Mouse (Mus musculus) E14TG2a.4 (cell line): ENCODE measurements around the gene Fan1.

Experiments used
- CTCF ChIP-seq: conservative IDR thresholded peaks from 2 replicates; pipeline ENCODE4 v1.5.1; 2014; ENCODE audit warnings: low read length
- NANOG ChIP-seq: IDR thresholded peaks from 2 replicates; pipeline ENCODE4 v1.6.1; 2014; ENCODE audit warnings: borderline replicate concordance, low read length, mixed read lengths
- POU5F1 ChIP-seq: IDR thresholded peaks from 2 replicates; pipeline ENCODE4 v1.6.1; 2014; ENCODE audit warnings: low read length, borderline replicate concordance

DNA sequence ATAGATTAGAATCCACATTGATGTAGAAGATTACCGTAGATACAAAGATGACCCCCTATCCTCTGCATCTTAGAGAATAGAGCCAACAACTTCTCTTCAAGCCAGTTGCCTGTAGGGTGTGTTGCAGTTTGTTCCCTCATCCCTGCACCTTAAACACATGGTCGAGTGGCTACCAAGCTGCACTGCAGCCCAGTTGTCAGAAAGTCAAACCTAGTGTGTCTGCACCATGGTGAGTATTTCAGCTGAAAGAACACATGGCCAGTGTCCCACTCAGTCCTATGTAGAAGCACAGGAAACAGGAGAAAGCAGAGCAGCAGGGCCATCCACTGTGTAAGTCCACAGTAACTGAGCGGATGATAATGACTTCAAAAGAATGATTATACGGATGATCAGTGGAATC, 46.4 kb downstream of the Fan1 start:
- TF ChIP-seq CTCF (no peak), POU5F1 (no peak), NANOG (no peak)
